Mouse (Mus musculus): ENCODE measurements at regions not wholly inside any gene's neighbourhood (a gene's known extent, or its start where the extent isn't known, plus 50 kb on each side); places are given as distances from the start of the nearest gene placed in this dataset.

GRCm38 (mm10) chr8:89566461-89566860, 522.5 kb upstream of the Sall1 start:
- no peak for TF ChIP-seq POLR2A (IDR thresholded peaks at IDR 0.05; ENCODE audit: insufficient read depth, low read depth, low read length)
- TF ChIP-seq CTCF (IDR thresholded peaks at IDR 0.05): no peak
